Mouse (Mus musculus) common myeloid progenitor, adult 5-6 weeks (primary cell): ENCODE results near the gene Cbln1. TPM values are rescaled to one million over a fixed set of nuclear protein-coding genes. Genes with fewer than 3 reads are reported as not detected.

Source experiments
- total RNA-seq: library from RNA; stranded (forward); fragments of 200-1000, 187-1606 nt; gene quantifications from 2 replicates; pipeline ENCODE4 v1.2.3, GENCODE M21; 2017

The Cbln1 gene
- total RNA-seq, 1 experiment from 2014 or later, result not detected

Other genes with a start within 250 kb of the Cbln1 start
- gene 4933402J07Rik, start 91.2 kb upstream of the Cbln1 start, total RNA-seq, result not detected in 2 replicates